In the genomic region with DNA sequence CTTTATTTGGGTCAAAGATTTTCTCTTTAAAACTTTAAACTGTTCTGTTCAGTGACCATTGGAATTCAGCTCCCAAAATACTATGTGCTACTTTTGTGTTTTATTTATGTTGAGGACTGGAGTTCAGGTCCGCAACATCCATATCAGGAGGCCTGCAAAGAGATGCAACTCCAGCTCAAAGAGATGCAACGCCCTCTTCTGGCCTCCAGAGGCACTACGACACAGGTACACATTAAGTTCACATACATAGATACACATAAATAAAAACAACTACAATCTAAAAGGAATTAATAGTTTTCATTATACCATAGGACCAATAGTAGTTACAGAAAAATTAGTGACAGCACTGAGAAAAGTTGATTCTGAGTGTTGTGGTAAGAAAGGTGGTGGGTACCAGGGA, we compare ENCODE assay signal across 1 mouse cellular context.
TF ChIP-seq lines count a peak whose summit lies in the region.

No protein-coding gene starts in this region.

TF ChIP-seq in CH12.LX, 34 proteins besides CTCF, POLR2A, EP300 and RAD21 (continued from another document):
- no peak for TF ChIP-seq TCF12 (IDR thresholded peaks at IDR 0.05; ENCODE audit: low read depth, low read length)
- TF ChIP-seq JUN (IDR thresholded peaks at IDR 0.05; ENCODE audit: insufficient read depth, low read depth, low read length), result no peak
- no peak for TF ChIP-seq ZMIZ1 (IDR thresholded peaks at IDR 0.05; ENCODE audit: low read depth, low read length)
- TF ChIP-seq POLR2AphosphoS2 (IDR thresholded peaks at IDR 0.05; ENCODE audit: low read depth, low read length), result no peak
- TF ChIP-seq ELF1 (IDR thresholded peaks at IDR 0.05; ENCODE audit: low read depth, low read length), result no peak
- TF ChIP-seq NELFE (IDR thresholded peaks at IDR 0.05; ENCODE audit: low read depth, low read length), result no peak
